Mouse (Mus musculus): ENCODE results near the gene Serpinb9.
"Not testable (repeated sequence)": the region's sequence is repeated elsewhere in the genome, so short reads cannot be mapped to it uniquely, and the experiment has no call there.

The Serpinb9 gene

DNA sequence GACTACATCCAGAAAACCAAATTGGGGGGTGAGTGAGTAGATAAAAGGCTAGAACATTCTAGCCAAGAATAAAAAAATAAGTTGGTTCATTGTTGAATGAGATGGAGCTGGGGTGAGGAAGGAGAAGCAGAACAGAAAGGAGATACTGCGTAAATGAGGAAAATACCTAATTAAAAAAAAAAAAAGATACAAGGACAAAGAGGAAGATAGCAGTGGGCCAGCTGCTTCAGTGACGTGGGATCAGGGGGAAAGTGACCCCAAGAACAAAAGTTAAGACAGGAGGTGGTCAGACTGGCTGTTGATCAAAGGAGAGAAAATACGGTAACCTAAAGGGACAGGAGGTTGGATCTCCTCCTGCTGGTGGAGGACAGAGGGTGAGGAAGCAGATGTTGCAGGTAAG lies at the start of gene Serpinb9:
Gene Serpinb9 (plus strand): TSS at position 301 of the 400 bp plus-strand sequence.
- no peak for DNase-seq

DNA sequence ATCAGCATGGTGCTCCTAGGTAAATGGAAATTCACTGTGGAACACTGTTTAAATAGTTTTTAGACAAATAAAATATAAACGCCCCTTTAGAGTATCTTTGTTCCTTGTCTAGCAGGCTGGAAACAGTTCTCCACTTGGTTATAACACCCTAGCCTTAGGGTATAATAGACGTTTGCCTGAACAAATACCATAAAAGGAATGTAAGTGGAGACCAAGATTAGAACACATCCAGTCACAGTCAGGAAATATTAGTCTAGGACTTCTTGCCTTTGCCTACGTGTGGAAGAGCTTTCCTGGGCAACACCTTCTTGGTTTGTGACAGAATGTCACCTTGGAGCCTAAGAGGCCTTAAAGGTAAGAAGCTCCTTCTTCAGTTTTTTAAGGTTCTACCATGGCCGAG lies 46.5 kb upstream of the Serpinb9 start:
- no peak for DNase-seq

DNA sequence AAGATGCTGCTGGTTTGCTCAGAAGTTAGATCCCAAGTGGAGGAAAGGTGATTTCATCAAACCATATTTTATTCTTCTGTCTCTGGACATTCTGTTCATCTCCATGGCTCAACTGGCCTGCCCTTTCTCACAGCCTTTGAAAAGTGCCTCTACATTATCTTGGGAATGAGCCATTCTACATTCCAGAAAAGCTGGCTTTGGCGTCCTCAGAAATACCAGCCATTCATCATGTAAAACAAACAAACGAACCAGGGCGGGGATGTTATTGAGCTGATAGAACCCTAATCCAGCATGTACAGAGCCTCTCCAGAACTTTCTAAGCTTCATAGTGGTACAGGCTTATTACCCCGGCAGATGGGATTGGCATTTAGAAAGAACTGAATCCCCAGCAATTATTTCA lies 45.1 kb upstream of the Serpinb9 start:
- no peak for DNase-seq

DNA sequence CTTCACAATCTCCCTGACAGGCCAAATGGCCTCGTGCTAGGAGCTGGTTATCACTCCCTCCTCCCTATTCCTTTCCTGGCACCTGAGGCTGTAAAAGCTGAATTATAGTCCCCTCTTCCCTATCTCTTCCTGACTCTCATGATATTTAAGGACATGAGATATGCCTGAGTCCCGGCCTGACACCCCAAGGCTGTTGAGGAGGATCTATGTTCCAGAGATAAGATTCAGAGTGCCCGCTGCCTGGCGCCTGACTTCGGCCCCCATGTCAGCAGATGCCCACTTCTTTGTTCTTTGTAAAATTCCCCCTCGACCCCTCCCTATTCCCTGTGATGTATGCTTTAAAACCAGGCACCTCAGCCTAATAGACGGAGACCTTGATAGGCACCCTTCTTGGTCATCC lies 44.5 kb upstream of the Serpinb9 start:
- not testable (repeated sequence) for DNase-seq

DNA sequence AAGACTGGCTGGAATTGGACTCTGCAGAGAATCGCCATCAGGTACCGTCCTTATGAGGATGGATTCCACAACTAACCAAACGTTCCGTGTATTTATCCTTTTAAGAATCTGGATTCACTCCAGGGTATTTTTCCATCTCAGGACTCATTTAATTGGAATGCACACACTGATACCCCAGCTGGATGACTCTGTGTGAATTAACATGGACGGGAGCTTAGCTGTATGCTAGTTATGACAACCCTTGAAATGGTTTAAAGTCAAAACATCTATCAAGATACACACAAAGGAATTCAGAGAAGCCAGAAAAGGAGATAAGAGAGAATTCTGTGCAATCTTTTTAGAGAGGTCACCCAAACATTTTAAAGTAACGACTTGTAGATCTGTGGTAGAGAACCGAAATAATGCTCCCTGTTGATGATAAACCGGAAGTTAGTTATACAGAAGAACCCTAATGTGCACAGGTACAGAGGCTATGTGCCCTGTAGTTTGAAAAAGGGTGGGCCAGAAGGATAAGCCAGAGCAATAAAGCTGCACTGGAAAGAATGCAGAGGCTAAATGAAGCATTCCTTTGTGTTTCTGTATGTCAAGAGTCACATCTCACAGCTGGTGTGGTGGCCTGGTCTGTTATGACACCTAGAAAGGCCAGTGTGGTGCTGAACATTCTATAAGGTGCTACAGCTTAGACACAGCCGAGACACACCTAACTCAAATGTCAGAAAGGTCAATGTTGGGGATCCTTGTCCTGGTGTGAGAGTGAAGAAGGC lies 38.9 kb upstream of the Serpinb9 start:
- no peak for DNase-seq

DNA sequence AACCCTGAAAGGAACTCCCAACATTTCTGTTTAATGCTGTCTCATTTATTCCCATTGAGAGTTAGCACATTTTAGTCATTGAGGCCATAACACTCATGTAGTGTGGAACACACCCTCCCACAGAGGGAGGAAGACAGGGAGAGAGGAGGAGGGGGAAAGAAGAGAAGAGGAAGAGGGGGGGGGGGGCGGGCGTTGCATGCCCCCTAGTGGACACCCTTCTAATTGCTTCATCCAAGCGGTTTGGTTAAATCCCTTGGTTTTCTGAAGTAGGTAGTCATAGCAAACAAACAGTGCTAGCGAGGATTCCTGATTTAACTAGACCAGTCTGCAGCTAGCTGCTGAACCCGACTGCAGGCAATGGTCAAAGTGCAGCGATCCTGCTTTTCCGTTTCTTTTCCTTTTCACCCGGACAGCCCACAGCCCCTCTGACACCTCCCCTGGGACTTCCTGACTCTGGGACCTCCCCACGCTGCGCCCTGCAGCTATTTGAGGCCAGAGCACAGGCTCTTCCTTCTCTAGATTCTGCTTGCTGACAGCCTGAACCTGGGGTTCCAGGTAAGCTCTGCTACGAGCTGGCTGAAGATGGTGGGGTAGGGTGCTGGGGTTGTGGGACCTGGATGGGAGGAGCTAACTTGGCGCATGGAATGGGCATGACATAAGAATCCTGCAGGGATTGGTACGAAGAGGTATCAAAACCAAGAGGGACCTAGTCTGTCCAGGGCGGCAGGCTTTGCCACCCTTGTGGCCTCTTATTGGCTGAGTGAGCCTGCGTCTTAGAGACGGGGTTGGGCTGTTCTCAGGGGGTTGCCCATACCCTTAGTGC lies 37.9 kb upstream of the Serpinb9 start, which contains the start of gene Serpinb6b:
Gene Serpinb6b (plus strand): TSS at position 221 of the 823 bp plus-strand sequence.
- DNase-seq, result no peak

DNA sequence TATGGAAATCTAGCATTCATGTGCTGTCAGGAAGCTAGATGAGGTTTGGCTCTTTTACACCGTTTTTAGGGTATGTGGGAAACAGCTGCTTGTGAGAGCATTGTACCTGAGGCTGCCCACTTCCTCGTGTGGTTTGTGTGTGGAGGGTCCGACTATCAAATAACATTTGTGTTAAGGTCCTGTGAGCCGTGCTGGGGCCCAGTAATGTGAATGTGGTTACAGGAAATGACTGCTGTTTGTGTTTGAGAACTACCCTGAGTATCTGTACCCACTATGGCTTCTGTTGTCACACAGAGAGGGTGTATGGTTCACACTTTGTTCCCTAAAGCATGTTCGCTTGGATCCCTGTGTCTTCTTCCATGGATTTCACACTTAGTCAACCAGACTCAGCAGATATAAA lies 36.9 kb upstream of the Serpinb9 start:
- DNase-seq, result no peak

DNA sequence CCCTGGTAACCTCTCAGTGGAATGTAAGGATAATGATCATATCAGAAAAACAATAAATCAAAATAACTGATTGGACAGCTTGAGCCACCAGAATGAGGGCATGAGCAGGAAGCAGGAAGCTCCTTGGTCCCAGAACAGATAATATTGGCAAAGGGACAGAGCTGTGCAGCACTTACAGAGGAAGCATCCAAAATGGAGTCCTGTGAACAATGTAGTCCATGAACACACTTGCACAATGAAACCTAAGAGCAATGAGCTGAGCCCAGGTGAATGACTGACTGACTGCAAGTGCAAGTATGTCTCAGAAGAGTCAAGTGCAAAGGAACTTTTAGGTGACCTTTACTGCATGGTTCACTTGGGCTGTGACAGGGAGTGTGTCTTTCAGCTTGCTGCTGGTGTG lies 35.8 kb upstream of the Serpinb9 start:
- no peak for DNase-seq

DNA sequence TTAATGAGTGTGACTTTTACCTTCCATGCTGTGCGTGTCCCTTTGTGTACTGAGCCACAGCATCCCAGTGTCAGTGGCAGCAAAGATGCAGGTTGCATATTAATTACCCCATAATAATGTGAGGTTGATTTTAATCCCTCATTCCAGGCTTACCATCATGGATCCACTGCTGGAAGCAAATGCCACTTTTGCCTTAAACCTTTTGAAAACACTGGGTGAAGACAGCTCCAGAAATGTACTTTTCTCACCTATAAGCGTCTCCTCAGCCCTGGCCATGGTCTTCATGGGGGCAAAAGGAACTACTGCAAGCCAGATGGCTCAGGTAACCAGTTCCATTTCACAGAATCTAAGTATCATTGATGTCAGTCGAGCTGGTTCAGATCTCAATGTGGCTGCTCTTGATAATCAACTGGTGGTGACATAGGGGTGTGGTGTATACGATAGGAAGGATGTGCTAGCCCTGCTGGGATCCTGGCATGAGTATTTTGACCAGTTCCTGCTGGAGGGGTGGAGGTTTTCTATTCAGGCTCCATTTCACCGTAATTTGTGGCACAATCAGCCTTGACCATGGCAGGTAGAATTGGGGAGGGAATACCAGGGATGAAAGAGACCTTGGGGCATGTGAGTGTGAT lies 34.6 kb upstream of the Serpinb9 start:
- DNase-seq, result no peak

DNA sequence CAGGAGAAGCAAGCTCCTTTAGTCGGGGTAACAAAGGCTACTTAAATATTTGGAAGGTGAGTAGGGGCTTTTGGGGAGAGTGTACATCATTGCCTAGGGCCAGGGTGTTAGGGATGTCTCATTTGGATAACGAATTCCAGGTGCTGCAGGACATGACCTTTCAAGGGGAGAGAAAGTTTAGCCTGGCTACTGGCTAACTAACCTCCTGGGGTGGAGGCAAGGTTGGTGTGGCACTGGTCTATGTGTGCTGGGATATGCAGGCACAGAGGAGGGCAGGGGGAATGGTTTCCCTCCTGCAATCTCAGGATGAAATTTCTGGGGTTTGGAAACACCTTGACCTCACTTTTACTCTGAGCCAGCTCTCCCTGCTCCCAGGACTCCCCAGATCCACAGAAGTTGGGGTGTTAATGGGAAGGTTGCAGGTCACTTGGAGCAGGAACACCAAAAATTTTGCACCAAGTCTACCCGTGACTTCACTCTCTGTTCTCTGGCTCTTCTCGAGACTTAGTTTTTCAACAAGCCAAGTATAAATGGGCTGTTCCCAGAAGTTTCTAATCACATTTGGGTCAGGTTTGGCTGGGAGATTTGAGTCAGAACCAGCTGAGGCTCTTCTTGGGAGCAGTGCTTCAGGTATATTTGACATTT lies 33.9 kb upstream of the Serpinb9 start:
- no peak for DNase-seq

DNA sequence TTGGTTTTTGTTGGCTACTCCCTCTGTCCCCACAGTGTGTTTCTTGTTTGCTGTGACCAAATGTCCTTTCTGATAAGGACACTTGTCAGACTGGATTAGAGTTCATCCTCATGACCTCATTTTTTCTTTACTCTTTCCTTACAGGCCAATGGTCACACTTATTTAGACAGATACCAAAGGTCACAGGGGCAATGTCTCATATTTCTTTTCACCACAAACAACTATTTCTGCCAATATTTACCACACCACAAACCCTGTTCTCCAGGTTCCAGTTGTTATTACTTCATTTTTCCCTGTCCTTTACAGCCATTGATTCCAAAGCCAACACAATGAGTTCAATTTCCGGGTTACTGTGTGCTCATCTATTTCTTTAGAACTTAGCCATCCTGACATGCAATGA lies 33.4 kb upstream of the Serpinb9 start:
- no peak for DNase-seq

DNA sequence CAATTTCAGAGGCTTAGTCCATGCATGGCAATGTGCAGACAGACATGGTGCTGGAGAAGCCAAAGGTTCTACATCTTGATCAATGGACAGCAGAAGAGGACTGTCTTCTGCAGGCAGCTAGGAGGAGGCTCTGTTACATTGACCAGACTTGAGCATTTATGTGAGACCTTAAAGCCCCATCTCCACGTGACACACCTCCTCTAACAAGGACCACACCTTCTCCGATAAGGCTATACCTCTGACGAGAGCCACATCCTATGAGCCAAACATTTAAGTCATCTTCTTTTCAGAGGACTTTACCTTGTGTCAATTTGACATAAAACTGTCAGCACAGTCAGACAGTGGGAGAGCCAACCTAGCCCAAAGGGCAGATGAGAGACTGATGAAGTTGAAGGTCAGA lies 32.3 kb upstream of the Serpinb9 start:
- DNase-seq, result no peak

DNA sequence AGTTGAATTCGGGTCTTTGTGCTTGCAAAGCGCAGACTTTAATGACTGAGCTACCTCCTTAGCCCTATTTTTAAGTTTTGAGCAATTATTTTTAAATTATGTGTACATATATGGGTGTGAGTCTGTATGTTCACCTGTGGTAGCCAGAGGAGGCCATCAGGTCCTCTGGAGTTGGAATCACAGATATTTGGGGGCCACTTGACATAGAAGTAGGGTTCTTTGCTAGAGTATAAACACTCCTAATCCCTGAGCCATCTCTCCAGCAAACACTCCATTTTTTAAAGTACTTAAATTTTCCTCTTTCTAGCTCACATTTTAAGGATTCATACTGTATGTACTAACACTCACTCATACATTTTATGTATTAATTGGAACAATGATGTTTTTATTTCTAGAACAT lies 28.8 kb upstream of the Serpinb9 start:
- DNase-seq, result no peak

DNA sequence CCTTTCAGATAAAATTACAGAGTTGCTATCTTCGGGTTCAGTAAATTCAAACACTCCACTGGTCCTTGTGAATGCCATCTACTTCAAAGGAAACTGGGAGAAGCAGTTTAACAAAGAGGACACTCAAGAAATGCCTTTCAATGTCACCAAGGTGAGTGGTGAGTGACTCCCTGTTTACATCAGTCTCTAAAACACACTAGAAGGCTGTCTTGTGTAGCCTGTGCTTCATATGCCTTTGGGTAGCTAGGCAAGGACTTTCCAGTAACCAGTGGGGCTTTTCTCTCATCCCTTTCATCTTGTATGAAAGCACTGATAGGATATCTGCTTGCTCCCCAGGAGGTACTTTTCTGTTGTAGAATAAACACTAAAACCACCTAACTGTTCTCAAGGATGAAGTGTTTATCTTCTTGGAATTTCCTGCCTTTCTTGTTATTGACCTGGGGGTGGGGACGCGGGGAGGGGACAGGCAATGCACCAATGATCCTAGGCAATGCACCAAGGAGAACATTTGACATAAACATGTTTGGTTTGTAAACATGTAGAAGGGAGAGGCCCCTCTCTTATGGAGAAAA lies 28.1 kb upstream of the Serpinb9 start:
- DNase-seq, result no peak

DNA sequence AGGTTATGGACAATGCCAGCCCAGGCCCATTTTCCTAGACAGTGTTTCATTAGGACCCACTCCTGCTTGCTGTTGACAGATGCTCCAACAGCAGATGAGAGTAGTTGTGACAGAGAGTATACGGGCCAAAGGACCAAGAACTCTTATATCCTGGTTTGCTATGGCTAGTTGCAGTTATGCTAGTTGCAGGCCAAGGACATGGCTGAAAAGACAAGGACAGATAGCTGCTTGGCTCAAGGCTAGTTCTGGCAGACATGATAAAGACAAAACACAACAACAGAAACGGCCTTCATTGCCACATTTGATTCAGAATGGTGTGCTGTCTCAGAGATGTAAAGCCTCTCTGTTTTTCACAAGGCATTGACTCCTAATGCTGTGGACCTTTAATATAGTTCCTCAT lies 27.3 kb upstream of the Serpinb9 start:
- DNase-seq, result no peak

DNA sequence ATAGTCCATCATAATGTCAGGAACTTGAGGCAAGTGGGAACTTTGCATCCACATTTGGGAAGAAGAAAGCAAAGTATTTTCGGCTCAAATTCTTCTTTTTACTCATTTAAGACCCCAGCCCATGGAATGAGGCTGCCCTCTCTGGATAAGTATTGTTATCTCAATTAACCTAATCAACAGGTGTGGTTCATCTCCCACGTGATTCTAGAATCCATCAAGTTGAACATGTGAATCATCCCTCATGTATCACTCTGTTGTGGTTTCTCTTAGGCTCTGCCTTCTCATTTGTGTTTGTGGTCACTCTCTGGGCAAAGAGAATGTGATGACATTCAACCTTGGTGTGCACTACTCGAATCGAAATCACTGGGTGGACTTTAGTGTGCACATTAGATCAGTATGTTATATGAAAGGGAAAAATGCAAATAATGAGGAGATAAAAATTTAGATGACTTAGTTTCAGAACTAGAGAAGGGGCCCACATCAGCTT lies 20.5 kb upstream of the Serpinb9 start:
- DNase-seq, result no peak

DNA sequence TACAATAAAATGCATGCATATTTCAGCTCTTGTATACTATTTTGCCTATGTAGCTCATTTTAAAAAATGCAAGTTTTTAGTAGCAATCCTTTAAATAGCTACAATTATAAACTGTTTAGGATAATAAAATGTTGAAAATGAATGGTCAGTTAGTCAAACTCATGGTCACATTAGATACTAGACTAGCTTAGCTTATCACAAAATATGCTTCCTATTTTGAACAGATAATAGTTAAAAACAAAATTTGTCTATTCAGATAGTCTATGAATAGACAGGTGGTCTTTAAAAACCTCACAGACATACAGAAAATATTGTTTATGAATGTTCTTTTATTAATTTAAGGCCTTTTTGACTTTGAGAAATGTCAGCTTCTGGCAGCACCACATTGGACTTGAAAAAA lies 16.8 kb upstream of the Serpinb9 start:
- DNase-seq, result no peak

DNA sequence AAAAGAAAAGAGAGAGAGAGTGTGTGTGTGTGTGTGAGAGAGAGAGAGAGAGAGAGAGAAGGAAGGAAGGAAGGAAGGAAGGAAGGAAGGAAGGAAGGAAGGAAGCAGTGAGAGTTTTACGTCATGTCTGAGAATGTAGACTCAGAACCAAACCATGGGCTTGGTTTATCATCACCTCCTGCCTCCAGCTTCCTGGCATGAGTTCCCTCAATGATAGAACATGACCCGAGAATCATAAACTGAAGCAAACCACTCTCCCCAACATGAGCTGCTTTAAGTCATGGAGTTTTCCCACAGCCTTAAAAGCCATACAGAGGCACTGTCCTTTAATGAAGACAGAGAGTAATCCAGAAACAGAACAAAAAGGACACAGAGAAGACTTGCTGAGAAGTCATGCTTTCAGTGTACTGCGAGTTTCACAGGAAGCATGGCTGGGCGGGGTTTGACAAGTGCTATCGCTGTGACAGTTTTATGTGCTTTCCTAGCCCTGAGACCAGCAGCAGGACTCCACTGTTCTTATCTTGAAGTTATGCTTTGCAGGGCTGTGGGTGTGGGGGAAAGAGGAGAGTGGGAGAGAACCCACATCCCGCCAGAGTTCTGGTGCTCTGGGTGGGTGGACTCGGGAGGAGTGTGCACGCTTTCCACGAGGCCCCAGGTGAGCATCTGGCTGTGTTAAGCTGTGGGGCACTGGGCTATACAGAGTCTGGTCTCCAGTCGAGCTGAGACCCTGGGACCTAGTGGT lies 9.7 kb upstream of the Serpinb9 start:
- DNase-seq, result no peak

DNA sequence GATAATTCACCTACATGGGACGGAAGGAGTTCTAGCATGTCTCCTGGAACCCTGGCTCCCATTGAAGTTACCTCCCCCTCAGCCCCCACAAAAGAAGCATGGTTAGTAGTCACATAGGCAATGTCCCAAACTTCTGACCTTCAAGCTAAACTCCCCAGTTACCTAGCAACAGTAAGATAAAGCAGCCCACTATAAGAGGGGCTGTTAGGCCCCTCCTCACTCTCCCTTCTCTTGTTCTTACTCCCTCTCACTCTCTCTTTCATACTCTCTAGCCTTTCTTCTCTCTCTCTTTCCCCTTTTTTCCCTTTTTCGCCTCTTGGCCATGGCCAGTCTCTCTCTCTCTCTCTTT lies 9.2 kb upstream of the Serpinb9 start:
- DNase-seq, result no peak

DNA sequence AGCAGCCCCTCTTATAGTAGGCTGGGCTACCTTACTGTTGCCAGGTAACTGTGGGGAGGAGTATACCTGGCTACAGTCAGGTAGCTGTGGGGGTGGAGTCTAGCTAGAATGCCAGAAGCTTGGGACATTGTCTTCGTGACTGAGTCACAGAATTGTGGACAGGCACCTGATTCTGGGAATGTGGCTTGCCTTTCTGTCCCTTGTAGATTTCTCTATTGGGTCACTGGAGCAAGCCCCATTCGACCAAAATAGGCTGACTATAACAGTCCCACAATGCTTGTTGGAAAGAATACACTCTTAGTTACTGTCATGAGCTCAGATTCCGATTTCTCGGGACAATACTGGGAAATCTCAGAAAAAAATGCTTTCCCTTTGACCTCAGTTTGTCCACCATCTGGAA lies 8.0 kb upstream of the Serpinb9 start:
- no peak for DNase-seq

DNA sequence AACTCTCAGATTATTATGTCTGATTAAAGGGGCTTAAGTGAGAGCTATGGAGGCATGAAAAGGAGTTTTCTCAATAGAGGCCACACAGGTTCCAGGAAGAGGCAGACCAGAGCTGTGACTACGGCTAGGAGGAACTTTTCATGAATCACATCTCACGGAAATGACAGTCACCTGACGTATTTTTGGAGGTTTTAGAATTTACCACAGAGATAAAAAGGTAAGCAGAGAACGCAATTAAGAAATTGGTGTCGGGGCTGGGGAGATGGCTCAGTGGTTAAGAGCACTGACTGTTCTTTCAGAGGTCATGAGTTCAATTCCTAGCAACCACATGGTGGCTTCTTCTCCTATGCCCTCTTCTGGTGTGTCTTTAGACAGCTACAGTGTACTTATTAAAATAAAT lies 1.7 kb upstream of the Serpinb9 start:
- DNase-seq, result no peak
